Mouse (Mus musculus) midbrain, embryonic 12.5 days (tissue): ENCODE data around the gene Ngp. TPM values are rescaled to one million over a fixed set of nuclear protein-coding genes. Genes with fewer than 3 reads are reported as not detected.
"Not testable (repeated sequence)": the region's sequence is repeated elsewhere in the genome, so short reads cannot be mapped to it uniquely, and the experiment has no call there.

Source experiments
- ATAC-seq: fragments of 200-750 bp; cut with Nextera tagmentation; 2 replicates; pipeline ENCODE4 v1.8.0; 2017; ENCODE audit warnings: low read depth, moderate TSS enrichment, moderate library complexity; ENCODE audit not compliant: low FRiP score
- H3K27ac ChIP-seq: fragments of 300-500 bp; sonication (generic); replicated peaks from 2 replicates; pipeline ENCODE4 v1.5.1; 2016; ENCODE audit warnings: mild to moderate bottlenecking
- H3K27me3 ChIP-seq: fragments of 300-500 bp; sonication (generic); 2 replicates; pipeline ENCODE4 v1.6.1; 2016; ENCODE audit warnings: mild to moderate bottlenecking
- H3K36me3 ChIP-seq: fragments of 300-500 bp; sonication (generic); 2 replicates; pipeline ENCODE4 v1.6.1; 2016
- H3K4me1 ChIP-seq: fragments of 300-500 bp; sonication (generic); 2 replicates; pipeline ENCODE4 v1.6.1; 2016
- H3K4me2 ChIP-seq: fragments of 300-500 bp; sonication (generic); replicated peaks from 2 replicates; pipeline ENCODE4 v1.6.1; 2016; ENCODE audit warnings: mild to moderate bottlenecking, moderate library complexity
- H3K4me3 ChIP-seq: fragments of 300-500 bp; sonication (generic); 2 replicates; pipeline ENCODE4 v1.5.1; 2016; ENCODE audit warnings: mild to moderate bottlenecking
- H3K9ac ChIP-seq: fragments of 300-500 bp; sonication (generic); replicated peaks from 2 replicates; pipeline ENCODE4 v1.6.1; 2016; ENCODE audit warnings: mild to moderate bottlenecking, moderate library complexity
- H3K9me3 ChIP-seq: fragments of 300-500 bp; sonication (generic); 2 replicates; pipeline ENCODE4 v1.6.1; 2016; ENCODE audit warnings: mild to moderate bottlenecking
- WGBS: fragments of 180-500 bp; shearing (Covaris S2); methylation state at CpG from one replicate; pipeline ENCODE4 v1.1.7; 2016; 5-methylcytosine and 5-hydroxymethylcytosine counted together
- polyA plus RNA-seq: library from polyadenylated mRNA; unstranded; fragments of >200 nt; fragmentation: Nextera tagmentation; extraction: Ambion mirVana; gene quantifications from 2 replicates; pipeline ENCODE4 v1.2.1, GENCODE M21; 2016

The Ngp gene
- polyA plus RNA-seq, 1 experiment from 2014 or later: 1.1 TPM

DNA sequence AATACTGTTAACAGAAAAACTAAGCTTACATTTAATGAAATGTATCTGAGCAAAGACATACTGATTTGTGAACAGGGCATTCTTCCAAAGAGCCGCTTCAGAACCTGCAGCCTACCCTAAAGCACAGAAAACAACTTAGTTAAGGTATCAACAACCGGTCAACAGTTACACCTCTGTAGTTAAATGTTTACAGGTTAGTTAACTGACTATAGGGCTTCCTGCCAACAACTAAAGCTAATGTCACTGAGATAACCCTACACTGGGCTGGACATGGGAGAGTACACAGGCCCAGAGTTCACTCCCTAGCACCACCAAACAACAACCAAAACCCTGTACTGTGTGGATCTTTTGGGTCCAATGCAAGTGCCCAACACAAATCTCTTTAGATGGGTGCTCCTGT lies 16.8 kb upstream of the Ngp start:
- no peak for ATAC-seq
- no peak overlapping the region for H3K4me3 ChIP-seq
- H3K36me3 ChIP-seq: peaks cover 14% of the 10 kb centered on the region; the same call in 1 of the 2 replicates
- no peaks in the 10 kb centered on the region for H3K9me3 ChIP-seq
- H3K4me2 ChIP-seq: no peak overlapping the region
- H3K9ac ChIP-seq: no peak overlapping the region
- no peak overlapping the region for H3K27ac ChIP-seq
- peaks cover 15% of the 10 kb centered on the region for H3K4me1 ChIP-seq
- WGBS: 97% methylated on average over 2 of the region's 2 CpGs
- H3K27me3 ChIP-seq: no peaks in the 10 kb centered on the region

DNA sequence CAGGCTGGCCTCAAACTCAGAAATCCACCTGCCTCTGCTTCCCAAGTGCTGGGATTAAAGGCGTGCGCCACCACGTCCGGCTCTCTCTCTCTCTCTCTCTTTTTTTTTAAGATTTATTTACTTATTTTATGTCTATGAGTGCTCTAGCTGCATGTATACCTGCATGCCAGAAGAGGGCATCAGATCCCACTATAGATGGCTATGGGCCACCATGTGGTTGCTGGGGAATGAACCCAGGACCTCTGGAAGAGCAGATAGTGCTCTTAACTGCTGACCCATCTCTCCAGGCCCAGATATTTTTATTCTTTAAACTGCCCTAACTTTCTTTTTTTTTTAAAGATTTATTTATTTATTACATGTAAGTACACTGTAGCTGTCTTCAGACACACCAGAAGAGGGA lies 16.3 kb upstream of the Ngp start:
- peaks cover 15% of the 10 kb centered on the region for H3K4me1 ChIP-seq
- H3K9me3 ChIP-seq, H3K36me3 ChIP-seq, H3K4me3 ChIP-seq, H3K9ac ChIP-seq, H3K27ac ChIP-seq, H3K27me3 ChIP-seq, ATAC-seq, H3K4me2 ChIP-seq: not testable (repeated sequence)
- WGBS: 88% methylated on average over 4 of the region's 4 CpGs

DNA sequence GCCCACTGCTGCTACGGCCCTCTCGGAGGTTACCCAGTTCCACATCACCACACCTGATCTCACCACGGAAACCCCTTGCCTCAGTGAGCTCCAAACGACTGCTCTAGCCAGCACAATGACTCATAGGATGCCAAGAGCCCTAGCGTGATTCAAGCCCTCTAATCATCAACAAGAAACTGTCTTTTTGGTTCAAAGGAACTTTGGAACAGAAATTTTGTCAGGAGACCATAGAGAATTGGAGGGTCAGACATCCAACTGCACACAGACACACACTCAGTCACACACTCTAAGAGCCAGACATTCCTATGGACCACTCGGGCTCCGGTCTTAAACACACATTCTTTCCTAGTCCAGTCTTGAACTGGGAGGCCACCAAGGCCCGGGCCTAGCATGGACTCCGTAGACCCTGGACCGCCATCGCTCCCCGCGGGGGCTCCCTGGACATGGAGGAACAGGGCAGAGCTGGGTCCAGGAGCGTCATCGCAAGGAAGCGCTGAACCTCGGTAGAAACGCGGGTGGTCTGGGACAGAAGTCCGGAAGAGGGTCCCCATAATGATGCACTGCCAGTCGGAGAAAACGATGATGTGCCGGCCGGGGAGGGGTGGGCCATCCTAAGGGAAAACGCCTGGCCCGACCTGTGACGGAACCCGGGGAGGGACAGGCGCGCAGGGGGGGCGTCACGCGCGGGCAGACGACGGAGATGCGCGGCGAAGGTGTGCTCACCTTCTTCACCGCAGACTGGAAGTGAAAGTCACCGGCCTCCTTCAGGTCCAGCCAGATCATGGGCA lies 12.0 kb upstream of the Ngp start:
- Histone ChIP-seq H3K4me3 (peak overlapping the region; percentile 58), H3K4me2 (peak overlapping the region; percentile 90), H3K27ac (peak overlapping the region; percentile 71), H3K9ac (peak overlapping the region; percentile 89), H3K36me3 (0 out of 2 replicates have a peak, but pooled peaks cover 5% of the 10 kb centered on the region), H3K4me1 (peaks cover 20% of the 10 kb centered on the region), H3K9me3 (no peaks in the 10 kb centered on the region), H3K27me3 (no peaks in the 10 kb centered on the region)
- ATAC-seq: peak; percentile 68
- 2% methylated on average over 41 of the region's 41 CpGs for WGBS

DNA sequence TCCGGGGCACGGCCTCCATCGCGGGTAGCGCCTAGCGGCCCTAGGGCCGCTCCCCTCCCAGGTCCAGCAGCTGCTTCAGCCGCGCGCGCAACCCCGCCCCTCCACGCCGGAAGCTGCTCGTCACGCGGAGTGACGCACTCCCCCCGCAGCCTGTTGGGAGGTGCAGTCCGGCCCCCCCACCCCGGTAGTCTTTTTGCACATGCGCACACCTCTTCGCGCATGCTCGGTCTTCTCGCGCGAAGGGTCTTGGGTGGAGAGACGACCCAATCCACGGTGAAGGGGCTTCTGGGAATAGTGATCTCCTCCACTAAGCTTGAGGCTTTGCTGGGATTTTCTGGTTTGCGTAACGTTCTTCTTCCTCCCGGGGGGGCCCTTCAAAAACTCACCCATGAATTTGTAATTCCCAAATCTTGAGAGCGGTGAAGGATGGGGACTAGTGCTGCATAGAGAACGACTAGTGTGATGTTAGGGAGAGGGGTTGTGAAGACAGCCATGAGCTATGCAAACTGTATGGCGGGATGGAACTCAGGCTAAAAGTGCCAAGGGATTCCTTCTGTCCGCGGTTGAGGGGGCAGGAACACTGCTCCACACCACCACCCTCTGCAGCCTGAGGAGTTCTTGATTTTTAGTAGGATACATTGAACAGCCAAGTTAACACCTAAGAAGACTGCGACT lies 11.3 kb upstream of the Ngp start, which contains the start of gene Ptpn23:
Ptpn23 (minus strand) TSS at position 115 of the 675 bp plus-strand sequence.
- peaks cover 20% of the 10 kb centered on the region for H3K4me1 ChIP-seq
- no peaks in the 10 kb centered on the region for H3K27me3 ChIP-seq
- ATAC-seq: peak; percentile 94
- peak within 1 kb of the TSS; percentile 90 for H3K4me2 ChIP-seq
- H3K9ac ChIP-seq: peak within 1 kb of the TSS; percentile 89
- H3K4me3 ChIP-seq: peak within 1 kb of the TSS; percentile 58
- 0 out of 2 replicates have a peak, but pooled peaks cover 3% of the 10 kb centered on the region for H3K36me3 ChIP-seq
- H3K27ac ChIP-seq: peak within 1 kb of the TSS; percentile 81
- no peaks in the 10 kb centered on the region for H3K9me3 ChIP-seq
- WGBS: under 1% methylated on average over 38 of the region's 39 CpGs

DNA sequence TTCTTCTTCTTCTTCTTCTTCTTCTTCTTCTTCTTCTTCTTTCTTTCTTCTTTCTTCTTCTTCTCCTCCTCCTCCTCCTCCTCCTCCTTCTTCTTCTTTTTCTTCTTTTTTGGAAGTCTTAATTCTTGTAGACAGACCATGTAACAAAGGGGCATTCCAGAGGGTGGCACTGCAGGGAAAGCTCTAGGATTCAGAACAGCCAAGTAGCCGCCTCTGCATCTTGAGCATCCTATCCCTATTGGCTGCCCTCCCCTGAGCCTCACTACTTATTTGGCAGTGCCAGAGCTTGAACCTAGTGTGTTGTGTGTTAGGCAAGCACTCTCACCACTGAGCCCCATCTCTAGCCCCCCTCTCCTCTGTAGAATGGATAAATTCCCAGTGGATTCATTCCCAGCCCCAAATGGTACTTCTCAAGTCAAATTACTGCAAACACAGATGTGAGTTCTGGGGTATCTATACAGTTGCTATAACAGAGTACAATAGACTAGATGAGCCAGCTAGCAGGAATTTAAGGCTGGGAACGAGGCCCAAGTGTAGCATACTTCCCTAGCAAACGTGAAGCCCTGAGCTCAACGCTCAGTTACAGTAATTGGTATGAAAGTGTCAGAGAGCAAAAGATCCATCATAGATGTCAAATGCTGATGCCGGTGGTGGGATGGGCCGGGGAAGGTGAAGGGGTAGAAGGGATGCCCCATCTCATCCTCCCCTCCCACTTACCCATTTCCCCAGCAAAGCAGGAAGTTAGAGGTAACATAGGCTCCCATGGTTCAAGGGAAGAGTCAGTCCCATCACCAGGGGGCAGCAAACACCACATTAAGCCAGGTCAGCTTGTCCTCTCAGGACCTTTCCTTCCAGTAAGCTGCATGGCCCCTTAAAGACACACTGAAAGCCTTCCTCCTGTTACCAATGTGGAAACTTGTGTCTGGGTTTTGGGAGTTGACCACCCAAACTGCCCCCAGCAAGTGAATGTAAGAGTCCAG lies 8.3 kb upstream of the Ngp start:
- WGBS: 41% methylated on average over 6 of the region's 6 CpGs
- Histone ChIP-seq H3K4me1 (peaks cover 13% of the 10 kb centered on the region), H3K4me2 (no peak overlapping the region), H3K9me3 (no peaks in the 10 kb centered on the region), H3K27ac (no peak overlapping the region), H3K27me3 (no peaks in the 10 kb centered on the region), H3K9ac (no peak overlapping the region), H3K4me3 (no peak overlapping the region), H3K36me3 (no peaks in the 10 kb centered on the region)
- no peak for ATAC-seq

DNA sequence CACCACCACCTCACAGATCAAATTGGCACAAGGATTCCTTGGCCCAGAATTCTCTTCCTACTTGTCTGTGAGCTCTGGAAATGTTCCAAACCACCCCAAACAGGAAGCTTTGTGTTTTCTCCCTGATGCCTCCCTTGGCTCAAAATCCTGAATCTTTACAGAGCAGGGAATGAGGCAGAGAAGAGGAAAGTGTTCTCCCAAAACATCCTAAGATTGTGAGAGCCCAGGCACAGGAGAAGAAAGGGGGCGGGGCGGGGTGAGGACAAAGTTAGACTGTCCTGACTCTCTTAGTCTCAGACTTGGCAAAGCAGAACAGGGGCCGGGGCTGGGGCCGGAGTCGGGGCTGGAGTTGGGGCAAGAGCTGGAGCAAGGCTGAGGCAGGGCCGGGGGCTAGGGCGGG lies 6.6 kb upstream of the Ngp start:
- no peak overlapping the region for H3K4me3 ChIP-seq
- 90% methylated on average over 7 of the region's 7 CpGs for WGBS
- H3K4me1 ChIP-seq: peaks cover 5% of the 10 kb centered on the region; the same call in 1 of the 2 replicates
- no peaks in the 10 kb centered on the region for H3K9me3 ChIP-seq
- no peak overlapping the region for H3K27ac ChIP-seq
- ATAC-seq: no peak
- no peak overlapping the region for H3K4me2 ChIP-seq
- no peak overlapping the region for H3K9ac ChIP-seq
- no peaks in the 10 kb centered on the region for H3K36me3 ChIP-seq
- no peaks in the 10 kb centered on the region for H3K27me3 ChIP-seq

DNA sequence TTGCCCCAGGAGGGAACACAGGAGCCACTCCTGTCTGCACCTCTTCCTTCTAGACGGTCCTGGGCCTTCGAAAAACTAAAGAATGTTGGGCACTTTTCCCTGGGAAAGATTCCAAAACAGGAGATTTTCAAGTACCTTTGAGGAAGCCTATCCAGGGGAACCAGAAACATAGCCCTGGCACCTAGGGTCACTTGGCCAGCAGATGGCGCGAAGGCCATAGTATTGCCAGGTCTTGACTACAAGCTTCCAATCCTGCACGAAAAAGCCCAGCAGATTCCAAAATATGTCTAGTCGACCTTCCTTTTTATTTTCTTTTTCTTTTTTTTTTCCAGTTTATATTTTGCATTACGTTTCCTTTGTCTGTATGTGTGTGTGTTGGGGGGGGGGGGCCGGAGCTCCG lies 5.8 kb upstream of the Ngp start:
- no peak overlapping the region for H3K27ac ChIP-seq
- ATAC-seq: no peak
- H3K4me2 ChIP-seq: no peak overlapping the region
- no peaks in the 10 kb centered on the region for H3K9me3 ChIP-seq
- H3K4me3 ChIP-seq: no peak overlapping the region
- no peaks in the 10 kb centered on the region for H3K36me3 ChIP-seq
- 53% methylated on average over 9 of the region's 9 CpGs for WGBS
- no peak overlapping the region for H3K9ac ChIP-seq
- H3K4me1 ChIP-seq: peaks cover 2% of the 10 kb centered on the region; the same call in 1 of the 2 replicates
- H3K27me3 ChIP-seq: no peaks in the 10 kb centered on the region

DNA sequence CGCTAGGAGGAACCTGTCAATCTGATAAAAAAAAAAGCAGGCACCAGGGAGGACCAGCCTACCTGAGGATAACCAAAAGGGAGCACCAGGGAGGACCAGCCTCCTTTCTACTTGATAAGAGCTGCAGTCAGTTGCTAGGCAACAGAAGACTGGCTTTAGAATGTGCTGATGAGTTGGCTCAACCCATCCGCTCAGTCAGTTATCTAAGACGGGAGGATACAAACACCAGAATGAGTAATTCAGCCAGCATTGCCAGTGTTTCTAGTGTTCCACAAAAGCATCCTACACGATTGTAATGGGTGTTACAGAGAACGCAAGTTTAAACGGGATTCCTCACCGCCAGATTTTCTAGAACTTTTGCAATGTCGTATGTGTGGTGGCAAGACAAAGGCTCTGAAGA lies 11.7 kb downstream of the Ngp start:
- Histone ChIP-seq H3K9me3 (no peaks in the 10 kb centered on the region), H3K36me3 (peaks cover 51% of the 10 kb centered on the region), H3K4me2 (no peak overlapping the region), H3K4me3 (no peak overlapping the region), H3K4me1 (no peaks in the 10 kb centered on the region), H3K9ac (no peak overlapping the region), H3K27ac (no peak overlapping the region), H3K27me3 (no peaks in the 10 kb centered on the region)
- no peak for ATAC-seq
- WGBS: 77% methylated on average over 8 of the region's 8 CpGs

DNA sequence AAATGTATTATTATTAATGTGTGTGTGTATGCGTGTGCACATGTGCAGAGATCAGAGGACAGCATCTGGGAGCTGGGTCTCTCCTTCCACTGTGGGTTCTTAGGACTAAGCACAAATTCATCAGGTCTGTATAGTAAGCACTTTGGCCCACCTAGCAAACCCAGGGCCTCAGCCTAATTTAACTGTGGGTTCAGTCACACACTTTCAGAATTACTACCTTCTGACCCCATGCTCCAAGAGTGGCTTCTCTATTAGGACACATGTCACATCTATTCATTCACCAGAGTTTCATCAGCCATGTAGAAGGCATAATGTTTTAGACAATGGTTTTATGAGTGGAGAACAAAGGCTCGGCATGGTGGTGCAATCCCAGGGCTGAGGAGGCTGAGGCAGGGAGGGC lies 13.5 kb downstream of the Ngp start:
- H3K4me1 ChIP-seq: no peaks in the 10 kb centered on the region
- peaks cover 58% of the 10 kb centered on the region for H3K36me3 ChIP-seq
- no peak overlapping the region for H3K27ac ChIP-seq
- no peak overlapping the region for H3K4me2 ChIP-seq
- ATAC-seq: no peak
- WGBS: 84% methylated on average over 2 of the region's 2 CpGs
- no peaks in the 10 kb centered on the region for H3K9me3 ChIP-seq
- H3K4me3 ChIP-seq: no peak overlapping the region
- no peak overlapping the region for H3K9ac ChIP-seq
- no peaks in the 10 kb centered on the region for H3K27me3 ChIP-seq

DNA sequence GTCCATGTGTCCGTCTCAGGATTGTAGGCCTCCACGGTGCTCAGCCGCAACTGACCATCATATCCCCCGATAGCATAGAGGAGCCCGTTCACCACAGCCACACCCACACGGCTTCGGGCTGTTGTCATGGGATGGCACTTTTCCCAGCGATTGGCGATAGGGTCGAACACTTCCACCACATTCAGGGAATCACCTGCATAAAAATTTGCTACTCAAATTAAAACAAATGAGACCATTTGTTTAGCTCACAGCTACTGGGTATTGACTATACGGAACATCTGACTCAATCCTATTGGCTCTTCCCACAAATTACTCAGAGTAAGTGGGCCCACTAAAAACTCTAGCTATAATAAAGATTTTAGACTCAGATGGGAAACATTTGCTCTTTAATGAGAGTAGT lies 16.5 kb downstream of the Ngp start:
- no peaks in the 10 kb centered on the region for H3K27me3 ChIP-seq
- no peaks in the 10 kb centered on the region for H3K4me1 ChIP-seq
- H3K27ac ChIP-seq: no peak overlapping the region
- WGBS: 96% methylated on average over 11 of the region's 11 CpGs
- H3K36me3 ChIP-seq: peaks cover 40% of the 10 kb centered on the region
- no peaks in the 10 kb centered on the region for H3K9me3 ChIP-seq
- no peak overlapping the region for H3K4me2 ChIP-seq
- no peak for ATAC-seq
- H3K9ac ChIP-seq: no peak overlapping the region
- H3K4me3 ChIP-seq: no peak overlapping the region

DNA sequence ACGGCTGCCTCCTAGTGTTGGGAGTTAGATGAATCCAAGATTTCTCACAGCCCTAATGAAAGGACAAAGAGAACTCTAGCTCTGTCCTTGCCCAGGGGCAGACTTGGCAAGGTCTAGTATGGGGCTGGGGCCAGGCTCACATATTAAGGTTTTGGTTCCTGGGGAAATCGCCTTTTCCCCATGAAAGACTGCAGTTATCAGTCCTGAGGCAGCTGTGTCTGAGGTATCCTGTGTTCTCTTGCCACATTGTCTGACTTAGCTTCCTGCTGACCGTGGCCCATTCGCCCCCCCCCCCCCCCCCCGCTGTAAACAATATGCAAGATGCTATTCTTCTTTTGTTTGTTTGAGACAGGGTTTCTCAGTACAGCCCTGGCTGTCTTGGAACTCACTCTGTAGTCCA lies 20.5 kb downstream of the Ngp start:
- WGBS: 82% methylated on average over 2 of the region's 5 CpGs
- Histone ChIP-seq H3K9me3 (no peaks in the 10 kb centered on the region), H3K4me2 (no peak overlapping the region), H3K27me3 (no peaks in the 10 kb centered on the region), H3K36me3 (peaks cover 35% of the 10 kb centered on the region), H3K4me3 (no peak overlapping the region), H3K4me1 (no peaks in the 10 kb centered on the region), H3K27ac (no peak overlapping the region), H3K9ac (no peak overlapping the region)
- no peak for ATAC-seq
